Mouse (Mus musculus): ENCODE data around the gene Lenep.
"Not testable (repeated sequence)": the region's sequence is repeated elsewhere in the genome, so short reads cannot be mapped to it uniquely, and the experiment has no call there.

Lenep gene

GRCm38 (mm10) chr3:89402693-89403092, at the start of gene Lenep:
Lenep (minus strand) TSS chr3:89402793.
- DNase-seq (ENCODE audit: low spot score): no peak

DNA sequence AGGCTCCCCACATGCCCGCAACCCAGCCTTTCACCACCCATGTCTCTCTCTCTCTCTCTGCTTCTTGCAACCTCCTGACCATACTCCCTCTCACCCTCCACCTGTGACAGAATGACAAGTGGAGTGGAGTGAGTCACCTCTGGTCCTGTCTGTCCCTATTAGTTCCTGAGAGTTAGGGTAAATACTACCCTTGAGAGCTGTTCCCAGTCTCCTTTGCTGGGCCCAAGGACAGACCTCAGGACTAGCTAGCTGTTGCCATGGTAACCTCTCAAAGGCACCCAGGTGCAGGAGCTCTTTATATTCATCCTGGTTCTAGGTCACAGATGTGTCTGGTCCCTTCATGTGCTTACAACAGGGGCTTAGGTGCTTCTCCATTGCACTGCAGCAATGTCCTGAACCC, 49.3 kb upstream of the Lenep start:
- no peak for DNase-seq (ENCODE audit: low spot score)

- peak; percentile 82 for DNase-seq (ENCODE audit: low spot score)
Observed at GRCm38 (mm10) chr3:89449541-89449940, 46.9 kb upstream of the Lenep start.

DNA sequence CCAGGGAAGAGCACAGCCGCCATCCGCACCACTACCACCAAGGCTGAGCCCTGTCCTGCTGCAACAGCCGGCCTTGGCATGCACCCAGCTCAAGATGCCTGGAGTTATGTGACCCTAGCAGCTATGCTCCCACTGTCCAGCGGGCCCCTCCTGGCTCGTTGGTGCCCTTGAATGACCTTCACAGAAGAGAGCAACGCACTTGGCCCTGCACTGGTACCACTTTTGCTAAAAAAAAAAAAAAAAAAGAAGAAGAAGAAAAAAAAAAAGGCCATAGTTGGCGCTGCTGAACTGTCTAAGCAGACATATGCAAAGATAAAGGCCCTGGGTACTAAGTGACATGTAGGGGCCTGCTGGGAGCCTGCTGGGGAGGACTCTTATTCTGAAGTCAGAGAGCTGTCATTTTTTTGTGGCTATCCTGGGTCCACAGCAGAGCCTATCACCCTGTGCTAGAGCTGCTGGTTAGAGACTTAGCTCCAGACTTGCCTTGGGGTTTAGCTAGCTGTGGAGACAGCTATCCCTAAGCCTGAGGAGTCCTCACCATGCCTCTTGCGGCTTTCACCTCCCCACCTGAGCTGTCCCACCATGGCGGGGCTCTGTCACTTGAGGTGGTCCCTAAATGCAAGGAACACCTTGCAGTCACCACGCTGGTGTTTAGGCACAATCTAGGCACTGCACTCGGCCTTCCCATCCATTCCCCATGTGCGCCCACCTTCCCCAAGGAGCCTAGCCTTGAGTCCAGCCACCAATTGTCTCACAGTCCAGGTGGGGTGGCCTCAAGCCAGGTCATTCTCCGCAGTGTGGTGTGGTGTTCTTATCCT, 46.3 kb upstream of the Lenep start:
- DNase-seq (ENCODE audit: low spot score): no peak

DNA sequence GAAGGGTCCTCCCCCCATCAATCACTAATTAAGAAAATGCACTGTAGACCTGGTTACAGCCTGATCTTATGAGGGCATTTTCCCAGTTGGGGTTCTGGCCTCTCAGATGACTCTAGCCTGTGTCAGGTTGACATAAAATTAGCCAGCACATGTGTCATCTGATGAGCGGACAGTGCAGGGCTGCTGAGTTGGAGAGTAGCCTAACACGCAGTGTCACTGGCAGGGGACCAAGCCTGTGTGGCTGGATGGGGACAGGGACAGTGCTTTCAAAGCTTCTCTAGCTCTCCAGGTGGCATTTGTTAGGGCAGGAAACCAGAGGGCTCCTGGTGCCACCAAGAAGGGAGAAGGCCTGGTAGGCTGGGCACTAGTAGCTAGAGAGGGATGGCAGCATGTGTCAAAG, 38.1 kb upstream of the Lenep start:
- no peak for DNase-seq (ENCODE audit: low spot score)

DNA sequence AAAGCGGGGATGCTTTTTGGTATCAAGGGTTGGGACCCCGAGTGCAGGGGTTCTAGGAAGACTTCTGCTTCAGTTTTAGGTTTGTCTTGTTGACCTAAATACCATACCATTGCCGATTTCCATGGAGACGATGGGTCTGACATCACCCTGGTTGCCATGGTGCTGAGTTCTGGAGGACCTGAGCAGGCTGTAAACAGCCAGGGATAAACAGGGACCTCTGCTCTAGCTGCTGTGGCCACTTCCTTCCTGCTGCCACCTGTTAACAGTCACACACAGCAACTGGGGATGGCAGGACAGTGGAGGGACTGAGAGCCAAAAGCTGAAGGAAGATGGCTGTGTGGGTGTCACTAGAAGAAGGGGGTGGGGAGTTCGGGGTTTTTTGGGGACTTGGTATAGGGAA, 34.7 kb upstream of the Lenep start:
- DNase-seq (ENCODE audit: low spot score): peak; percentile 60

- DNase-seq (ENCODE audit: low spot score): peak; percentile 84
Observed at GRCm38 (mm10) chr3:89436176-89437113, 33.9 kb upstream of the Lenep start, which contains the start of gene Pbxip1. Pbxip1 (plus strand) TSS chr3:89436706.

GRCm38 (mm10) chr3:89435041-89435440, 32.4 kb upstream of the Lenep start:
- DNase-seq (ENCODE audit: low spot score): no peak

DNA sequence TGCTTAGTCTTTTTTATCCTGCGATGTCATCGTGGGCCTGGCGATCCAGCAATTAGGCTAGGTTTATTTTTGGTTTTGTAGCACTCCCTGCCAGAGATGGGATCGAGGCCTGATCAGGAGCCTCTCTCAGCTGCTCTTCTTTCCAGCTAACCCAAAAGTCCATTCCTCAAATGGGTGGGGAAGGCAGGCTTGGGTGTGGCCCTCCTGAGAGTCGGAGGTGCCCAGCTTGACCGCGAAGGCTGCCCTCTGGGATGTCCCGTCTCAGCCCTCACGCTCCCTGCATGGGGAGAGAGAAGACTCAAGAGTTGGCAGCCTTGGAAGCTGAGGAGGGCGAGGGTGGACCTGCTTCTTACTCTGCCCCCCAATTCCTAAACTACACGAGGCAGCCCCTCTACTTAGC, 31.9 kb upstream of the Lenep start:
- DNase-seq (ENCODE audit: low spot score): no peak

DNA sequence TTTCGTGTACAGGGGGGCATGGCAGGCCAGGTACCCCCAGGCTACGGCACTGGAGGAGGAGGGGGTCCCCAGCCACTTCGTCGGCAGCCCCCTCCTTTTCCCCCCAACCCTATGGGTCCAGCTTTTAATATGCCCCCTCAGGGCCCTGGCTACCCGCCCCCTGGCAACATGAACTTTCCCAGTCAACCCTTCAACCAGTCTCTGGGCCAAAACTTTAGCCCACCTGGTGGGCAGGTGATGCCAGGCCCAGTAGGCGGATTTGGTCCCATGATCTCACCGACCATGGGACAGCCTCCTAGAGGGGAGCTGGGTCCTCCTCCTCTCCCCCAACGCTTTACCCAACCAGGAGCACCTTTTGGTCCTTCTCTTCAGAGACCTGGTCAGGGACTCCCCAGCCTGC, 30.0 kb upstream of the Lenep start:
- DNase-seq (ENCODE audit: low spot score): no peak

GRCm38 (mm10) chr3:89430171-89431159, 27.9 kb upstream of the Lenep start, which contains the start of gene Pygo2:
Pygo2 (plus strand) TSS chr3:89430214.
- DNase-seq (ENCODE audit: low spot score): peak; percentile 93

DNA sequence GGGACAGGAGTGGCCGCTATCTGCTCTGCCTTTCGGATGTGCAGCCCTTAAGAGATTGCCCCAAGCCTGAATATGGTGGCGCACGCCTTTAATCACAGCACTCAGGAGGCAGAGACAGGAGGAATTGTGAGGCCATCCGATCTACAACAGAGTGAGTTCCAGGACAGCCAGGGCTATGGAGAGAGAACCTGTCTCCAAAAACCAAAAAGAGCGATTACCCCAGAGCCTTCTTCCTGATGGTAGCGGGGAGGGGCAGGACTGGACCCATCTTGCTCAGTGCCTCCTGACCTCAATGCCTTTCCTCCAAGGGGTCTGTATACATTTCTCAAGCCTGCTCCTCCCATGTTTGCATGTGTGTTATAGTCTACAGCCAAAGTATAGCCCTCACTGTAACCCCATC, 26.4 kb upstream of the Lenep start:
- DNase-seq (ENCODE audit: low spot score): not testable (repeated sequence)

- DNase-seq (ENCODE audit: low spot score): no peak
Observed at GRCm38 (mm10) chr3:89425876-89426275, 23.3 kb upstream of the Lenep start.

DNA sequence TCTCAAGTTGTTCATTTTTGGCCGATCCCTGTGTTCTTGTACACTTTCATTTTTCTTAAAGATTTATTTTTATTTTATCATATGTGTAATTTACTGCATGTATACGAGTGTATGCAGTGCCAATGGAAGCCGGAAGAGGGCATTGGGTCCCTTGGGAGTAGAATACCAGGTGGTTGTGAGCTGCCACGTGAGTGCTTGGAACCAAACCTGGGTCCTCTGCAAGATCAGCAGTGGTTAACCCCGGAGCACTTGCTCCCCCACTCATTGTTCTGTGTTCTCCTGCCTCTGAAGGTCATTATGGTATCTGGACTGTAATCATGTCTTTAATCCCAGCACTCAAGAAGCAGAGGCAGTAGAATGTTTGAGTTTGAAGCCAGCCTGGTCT, 22.5 kb upstream of the Lenep start:
- no peak for DNase-seq (ENCODE audit: low spot score)

DNA sequence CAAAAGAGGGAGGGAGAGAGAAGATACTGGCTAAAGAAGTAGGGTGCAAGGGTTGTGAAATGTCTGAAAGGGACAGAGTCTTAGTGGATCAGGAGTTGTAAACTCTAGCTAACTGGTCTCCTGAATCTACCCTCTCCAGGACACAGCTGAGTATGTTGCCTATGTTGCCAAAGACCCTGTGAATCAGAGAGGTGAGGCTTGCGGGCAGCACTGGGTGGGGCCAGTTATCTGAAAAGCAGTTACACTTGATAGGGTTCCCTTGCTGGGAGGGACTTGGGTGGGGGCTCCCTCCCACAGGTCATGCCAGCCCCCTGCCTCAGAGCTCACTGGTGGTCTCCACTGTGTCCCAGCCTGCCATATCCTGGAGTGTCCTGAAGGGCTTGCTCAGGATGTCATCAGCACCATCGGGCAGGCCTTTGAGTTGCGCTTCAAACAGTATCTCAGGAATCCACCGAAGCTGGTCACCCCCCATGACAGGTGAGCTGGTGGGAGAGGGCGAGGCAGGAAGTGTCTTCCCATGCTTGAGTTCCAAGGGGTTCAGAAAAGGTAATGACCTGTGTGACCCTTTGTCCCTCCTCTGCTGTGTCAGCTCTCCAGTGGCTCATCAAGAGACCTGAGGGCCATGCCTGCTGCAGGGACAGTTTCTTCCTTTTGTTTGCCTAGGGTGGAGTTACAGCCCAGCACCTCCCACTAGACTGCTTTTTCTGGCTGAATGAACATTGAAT, 22.0 kb upstream of the Lenep start:
- no peak for DNase-seq (ENCODE audit: low spot score)

DNA sequence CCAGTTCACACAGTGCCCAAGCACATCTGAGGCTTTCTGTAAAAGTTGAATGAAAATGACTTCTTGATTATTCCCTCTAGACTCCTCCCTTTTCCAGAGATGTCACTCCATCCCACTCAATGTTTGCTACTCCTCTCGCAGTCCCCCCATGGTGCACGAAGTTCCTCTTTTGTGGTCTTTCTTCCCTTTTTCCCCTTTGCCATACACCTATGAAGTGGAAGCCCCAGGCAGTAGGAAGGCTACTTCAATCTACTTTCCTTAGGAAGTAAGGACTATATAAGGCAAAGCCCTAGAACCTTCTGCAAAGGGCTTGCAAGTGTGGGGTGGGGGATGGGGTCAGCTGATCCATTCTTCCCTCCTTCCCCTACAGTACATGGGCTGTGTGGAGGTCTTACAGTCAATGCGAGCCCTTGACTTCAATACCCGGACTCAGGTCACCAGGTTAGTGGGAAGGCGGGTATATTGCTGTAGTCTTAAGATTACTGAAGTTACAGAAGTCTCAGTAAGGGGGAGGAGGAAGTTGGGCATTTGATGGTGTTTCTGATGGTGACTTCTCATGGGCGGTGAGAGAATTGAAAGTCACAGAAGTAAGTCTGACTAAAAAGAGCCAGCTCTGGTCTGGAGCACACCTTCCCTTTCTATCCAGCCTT, 20.1 kb upstream of the Lenep start:
- DNase-seq (ENCODE audit: low spot score): no peak

GRCm38 (mm10) chr3:89421810-89422473, 19.3 kb upstream of the Lenep start:
- no peak for DNase-seq (ENCODE audit: low spot score)

GRCm38 (mm10) chr3:89421002-89421774, 18.6 kb upstream of the Lenep start:
- peak; percentile 70 for DNase-seq (ENCODE audit: low spot score)

DNA sequence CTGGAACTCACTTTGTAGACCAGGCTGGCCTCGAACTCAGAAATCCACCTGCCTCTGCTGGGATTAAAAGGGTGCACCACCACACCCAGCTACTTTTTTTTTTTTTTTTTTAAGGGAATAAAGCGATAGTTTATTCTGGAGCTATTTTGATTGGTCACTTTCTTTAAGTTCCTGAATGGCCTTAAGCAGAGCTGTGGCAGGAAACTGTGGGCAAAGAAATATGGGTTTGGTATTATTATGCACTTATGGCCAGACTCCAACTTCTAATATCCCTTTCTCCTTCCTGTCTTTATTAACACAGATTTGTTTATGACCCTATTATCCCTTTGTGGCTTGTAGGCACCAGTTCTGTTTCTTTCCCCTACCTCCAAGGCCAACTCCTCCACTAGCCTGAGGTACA, 17.8 kb upstream of the Lenep start:
- no peak for DNase-seq (ENCODE audit: low spot score)
